Comparison of ENCODE assay signal across 7 mouse cellular contexts in the genomic region with DNA sequence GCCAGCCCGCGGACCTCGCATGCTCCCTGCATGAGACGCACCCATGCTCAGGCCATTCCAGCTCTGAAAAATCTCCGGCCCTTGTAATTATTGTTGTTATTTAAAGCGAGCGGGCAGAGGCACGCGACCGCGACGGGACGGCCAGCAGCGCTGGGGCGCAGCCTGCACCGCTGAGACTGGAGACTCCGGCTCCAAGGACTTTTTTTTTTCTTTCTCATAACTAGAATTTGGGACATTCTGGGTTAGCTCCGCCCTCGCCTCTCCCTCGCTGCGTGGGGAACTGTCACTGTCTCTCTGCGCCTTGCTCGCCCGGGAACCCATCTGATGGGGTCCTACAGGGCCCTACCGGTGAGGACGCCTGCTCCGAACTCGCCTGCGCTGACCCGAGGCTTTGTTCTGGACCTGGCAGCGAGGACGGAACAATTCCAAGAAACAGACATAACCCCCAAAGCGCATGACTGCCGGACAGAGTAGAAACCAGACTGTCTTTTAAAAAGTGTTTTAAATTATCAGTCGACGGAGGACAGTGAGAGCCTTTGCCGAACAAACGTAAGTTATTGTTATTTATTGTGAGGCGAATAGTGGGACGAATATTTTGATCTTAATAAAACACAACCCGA. TPM values are rescaled to one million over a fixed set of nuclear protein-coding genes. Genes with fewer than 3 reads are reported as not detected.
A peak's percentile ranks its signal among the peaks of the same experiment; 100 is the strongest.
DNase-seq lines count a peak whose midpoint lies in the region; ATAC-seq lines count a peak whose summit lies in the region.

No protein-coding gene starts in this region.

- no peak overlapping the region for H3K27ac ChIP-seq in forebrain, embryonic 14.5 days (ENCODE audit: low read depth, low read length)
- no peak overlapping the region for H3K27ac ChIP-seq in intestine, embryonic 14.5 days (ENCODE audit: low read depth)
- no peak overlapping the region for H3K27ac ChIP-seq in midbrain, embryonic 12.5 days (replicated peaks)

- DNase-seq in forebrain, embryonic 14.5 days (ENCODE audit: low spot score) = peak; percentile 7
- DNase-seq in intestine, embryonic 14.5 days (ENCODE audit: low spot score) = no peak
- DNase-seq in c-Kit-positive CD71-positive TER-119-positive erythroid progenitor cells, embryonic 14.5 days (ENCODE audit: low spot score) = no peak

- ATAC-seq in megakaryocyte, adult 5-6 weeks (ENCODE audit: poor library complexity, severe bottlenecking) = no peak
- ATAC-seq in forebrain, embryonic 14.5 days = no peak
- no peak for ATAC-seq in intestine, embryonic 14.5 days (replicated peaks; ENCODE audit: low FRiP score, low TSS enrichment, low read depth)
- no peak for ATAC-seq in midbrain, embryonic 12.5 days (ENCODE audit: low FRiP score, low read depth)
- ATAC-seq in monocyte, adult 5-6 weeks (replicated peaks; ENCODE audit: insufficient number of reproducible peaks, low FRiP score, low TSS enrichment, poor library complexity, severe bottlenecking) = no peak

- no peak overlapping the region for H3K9ac ChIP-seq in forebrain, embryonic 14.5 days (ENCODE audit: low read length)
- H3K9ac ChIP-seq in intestine, embryonic 14.5 days (ENCODE audit: low read length) = no peak overlapping the region
- H3K9ac ChIP-seq in midbrain, embryonic 12.5 days (replicated peaks) = no peak overlapping the region

- H3K4me3 ChIP-seq in megakaryocyte, embryonic 14.5 days (replicated peaks) = peak overlapping the region; percentile 88
- H3K4me3 ChIP-seq in forebrain, embryonic 14.5 days (ENCODE audit: low read depth, low read length) = peak overlapping the region; percentile 27; the same call in 1 of the 2 replicates
- peak overlapping the region; percentile 20 for H3K4me3 ChIP-seq in intestine, embryonic 14.5 days (ENCODE audit: low read depth, low read length)
- peak overlapping the region; percentile 23 for H3K4me3 ChIP-seq in midbrain, embryonic 12.5 days

- peaks cover 68% of the 10 kb centered on the region for H3K4me1 ChIP-seq in megakaryocyte, embryonic 14.5 days
- peaks cover 9% of the 10 kb centered on the region for H3K4me1 ChIP-seq in forebrain, embryonic 14.5 days (ENCODE audit: control insufficient read depth, insufficient read depth, low read length)
- H3K4me1 ChIP-seq in intestine, embryonic 14.5 days (replicated peaks; ENCODE audit: control insufficient read depth, insufficient read depth, low read length) = peaks cover 24% of the 10 kb centered on the region
- peaks cover 35% of the 10 kb centered on the region for H3K4me1 ChIP-seq in midbrain, embryonic 12.5 days

- H3K36me3 ChIP-seq in megakaryocyte, embryonic 14.5 days (replicated peaks; ENCODE audit: low read length) = no peaks in the 10 kb centered on the region
- no peaks in the 10 kb centered on the region for H3K36me3 ChIP-seq in forebrain, embryonic 14.5 days (ENCODE audit: control insufficient read depth, insufficient read depth, low read length)
- no peaks in the 10 kb centered on the region for H3K36me3 ChIP-seq in intestine, embryonic 14.5 days (ENCODE audit: control insufficient read depth, insufficient read depth, low read length)
- no peaks in the 10 kb centered on the region for H3K36me3 ChIP-seq in midbrain, embryonic 12.5 days

- no peak overlapping the region; the same call in 1 of the 2 replicates for H3K4me2 ChIP-seq in forebrain, embryonic 14.5 days (ENCODE audit: low read length)
- peak overlapping the region; percentile 70 for H3K4me2 ChIP-seq in intestine, embryonic 14.5 days (ENCODE audit: low read length)
- H3K4me2 ChIP-seq in midbrain, embryonic 12.5 days (replicated peaks) = peak overlapping the region; percentile 39; the same call in 1 of the 2 replicates

- 3% methylated on average over 41 of the region's 41 CpGs for WGBS in forebrain, embryonic 14.5 days
- WGBS in intestine, embryonic 14.5 days = 18% methylated on average over 41 of the region's 41 CpGs
- 5% methylated on average over 41 of the region's 41 CpGs for WGBS in midbrain, embryonic 12.5 days

- H3K9me3 ChIP-seq in megakaryocyte, embryonic 14.5 days = peaks cover 10% of the 10 kb centered on the region; the same call in 1 of the 2 replicates
- H3K9me3 ChIP-seq in forebrain, embryonic 14.5 days (replicated peaks; ENCODE audit: control insufficient read depth, low read length) = no peaks in the 10 kb centered on the region
- no peaks in the 10 kb centered on the region for H3K9me3 ChIP-seq in intestine, embryonic 14.5 days (ENCODE audit: control insufficient read depth, low read length)
- no peaks in the 10 kb centered on the region for H3K9me3 ChIP-seq in midbrain, embryonic 12.5 days

- H3K27me3 ChIP-seq in megakaryocyte, embryonic 14.5 days (replicated peaks) = peaks cover 95% of the 10 kb centered on the region
- H3K27me3 ChIP-seq in forebrain, embryonic 14.5 days (replicated peaks; ENCODE audit: control insufficient read depth, insufficient read depth, low read length) = peaks cover 91% of the 10 kb centered on the region
- H3K27me3 ChIP-seq in intestine, embryonic 14.5 days (replicated peaks; ENCODE audit: control insufficient read depth, insufficient read depth, low read length) = peaks cover 78% of the 10 kb centered on the region
- H3K27me3 ChIP-seq in midbrain, embryonic 12.5 days = peaks cover 88% of the 10 kb centered on the region

RNA-seq across cellular contexts. Expression of a gene that starts 7.2 kb away (rescaled TPM):
- 0.13 TPM in 1 of 2 replicates, not detected in the other for polyA plus RNA-seq in megakaryocyte, embryonic 14.5 days (2012; ENCODE audit: insufficient read depth, low replicate concordance)
- not detected in 2 replicates for total RNA-seq in megakaryocyte, adult 5-6 weeks (2015)
- total RNA-seq in megakaryocyte, adult 5-6 weeks (2017) = not detected in 2 replicates
- 0.11 TPM in 1 of 2 replicates, not detected in the other for polyA plus RNA-seq in forebrain, embryonic 14.5 days (2014; fragmentation: Nextera tagmentation; extraction: Ambion mirVana)
- polyA plus RNA-seq in intestine, embryonic 14.5 days (2014; fragmentation: Nextera tagmentation; extraction: Ambion mirVana) = 6.1 and 6.7 TPM in 2 replicates
- polyA plus RNA-seq in midbrain, embryonic 12.5 days (2016; fragmentation: Nextera tagmentation; extraction: Ambion mirVana) = 5.3 and 8.0 TPM in 2 replicates
- not detected in 3 replicates for total RNA-seq in monocyte, adult 5-6 weeks (2017)

RNA-seq across cellular contexts. Expression of a gene that starts 33.6 kb away (rescaled TPM):
- polyA plus RNA-seq in megakaryocyte, embryonic 14.5 days (2012; ENCODE audit: insufficient read depth, low replicate concordance) = 5.0 and 30.7 TPM in 2 replicates
- 101 and 115 TPM in 2 replicates for total RNA-seq in megakaryocyte, adult 5-6 weeks (2015)
- total RNA-seq in megakaryocyte, adult 5-6 weeks (2017) = 31.5 and 37.8 TPM in 2 replicates
- 98.5 and 111 TPM in 2 replicates for polyA plus RNA-seq in forebrain, embryonic 14.5 days (2014; fragmentation: Nextera tagmentation; extraction: Ambion mirVana)
- polyA plus RNA-seq in intestine, embryonic 14.5 days (2014; fragmentation: Nextera tagmentation; extraction: Ambion mirVana) = 222 and 225 TPM in 2 replicates
- 118 and 125 TPM in 2 replicates for polyA plus RNA-seq in midbrain, embryonic 12.5 days (2016; fragmentation: Nextera tagmentation; extraction: Ambion mirVana)
- 41.8 to 63.2 TPM (median 48.1 TPM) in 3 replicates for total RNA-seq in monocyte, adult 5-6 weeks (2017)

Comparison
In these comparisons a context has a peak if more than half of its experiments do, and no peak if none do; other contexts are left out.
1. H3K4me3 ChIP-seq: peak in every context shown above with its lines; median percentile 88 in megakaryocyte, embryonic 14.5 days; 27 in forebrain, embryonic 14.5 days; 23 in midbrain, embryonic 12.5 days; 20 in intestine, embryonic 14.5 days.